Mouse (Mus musculus): Measurements from ENCODE around the gene Sdcbp2. TPM values are rescaled to one million over a fixed set of nuclear protein-coding genes. Genes with fewer than 3 reads are reported as not detected.

Sdcbp2 gene
- polyA plus RNA-seq, 1 experiment from 2014 or later: 0.17 TPM

DNA sequence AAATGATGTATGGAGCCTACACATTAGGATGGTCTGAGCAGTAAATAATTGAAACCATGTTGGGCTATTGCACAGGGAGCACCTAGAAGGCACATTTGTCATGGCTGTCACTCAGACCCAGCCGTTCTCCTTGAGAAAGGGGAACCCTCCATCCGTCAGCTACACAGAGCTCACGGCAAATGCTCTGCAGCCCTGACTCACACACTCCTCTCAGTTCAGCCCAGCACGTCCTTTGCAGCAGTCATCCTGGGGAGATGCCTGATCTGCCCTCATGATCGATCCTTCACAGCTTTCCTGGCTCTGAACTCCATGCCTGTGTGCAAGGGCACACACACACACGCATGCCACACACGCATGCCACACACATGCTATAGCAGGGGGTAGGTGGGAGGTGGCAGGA lies 56.9 kb downstream of the Sdcbp2 start:
- in situ Hi-C loops (cut with MboI; ENCODE audit: low pct_unique_long_range_greater_than_20kb): no loop called here
- POLR2A ChIA-PET: no interaction called here
- no peak for TF ChIP-seq CTCF (IDR thresholded peaks at IDR 0.05)
- H3K27me3 ChIP-seq: peaks cover 29% of the 10 kb centered on the region
- ATAC-seq: no peak
- no peak for DNase-seq (ENCODE audit: low read depth, low spot score)
- CTCF ChIA-PET: no interaction called here

- ChIA-PET CTCF (interaction anchor here (1.0 to 1.7 kb wide), 2 partner anchors 8 to 16 kb away, joined by 3 to 4 read pairs; no protein-coding TSS in a partner anchor), POLR2A (no interaction called here)
- TF ChIP-seq CTCF (IDR thresholded peaks at IDR 0.05): no peak
- peaks cover 38% of the 10 kb centered on the region for H3K27me3 ChIP-seq
- DNase-seq (ENCODE audit: low read depth, low spot score): no peak
- ATAC-seq: no peak
- in situ Hi-C loops (cut with MboI; ENCODE audit: low pct_unique_long_range_greater_than_20kb): no loop called here
These were observed 59.2 kb downstream of the Sdcbp2 start for GRCm38 (mm10) chr2:151631406-151632158.

DNA sequence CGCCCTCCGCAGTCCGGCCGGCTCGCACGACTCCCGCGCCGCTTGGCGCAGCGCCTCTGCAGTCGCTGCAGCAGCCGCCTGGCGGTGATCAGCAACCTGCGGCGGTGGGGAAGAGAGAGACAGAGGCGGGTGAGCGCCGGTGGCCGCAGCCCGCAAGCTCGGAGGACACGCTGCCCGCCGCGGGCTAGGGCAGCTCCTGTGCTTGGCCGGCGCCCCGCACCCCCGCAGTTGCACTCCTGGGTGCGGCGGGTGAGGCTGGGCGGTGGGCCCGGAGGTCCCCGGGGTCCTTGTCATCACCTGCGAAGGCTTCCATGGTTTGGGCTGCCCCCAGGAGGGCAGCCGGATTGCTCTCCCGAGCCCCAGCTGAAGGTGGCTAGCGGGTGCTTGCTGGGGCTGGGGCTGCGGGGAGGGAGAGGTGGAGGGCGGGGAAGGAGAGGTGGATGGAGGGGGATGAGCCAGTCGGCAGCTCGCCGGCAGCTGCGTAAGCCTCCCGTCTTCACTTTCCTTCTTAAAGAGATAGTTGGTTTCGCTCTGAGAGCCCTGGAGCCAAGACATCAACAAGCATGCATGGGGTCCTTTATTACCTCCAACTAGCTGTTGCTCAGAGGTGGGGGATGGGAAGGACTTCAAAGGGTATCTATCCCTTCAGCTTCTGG lies 59.9 kb downstream of the Sdcbp2 start, which contains the start of gene Snph:
Snph (minus strand) TSS at position 435 of the 656 bp plus-strand sequence.
- CTCF ChIA-PET: interaction anchor here (0.7 to 1.0 kb wide), 4 partner anchors 9 to 24 kb away, joined by 3 read pairs; no protein-coding TSS in a partner anchor
- POLR2A ChIA-PET: no interaction called here
- no peak for DNase-seq (ENCODE audit: low read depth, low spot score)

GRCm38 (mm10) chr2:151632982-151633381 lies 60.6 kb downstream of the Sdcbp2 start:
- DNase-seq (ENCODE audit: low read depth, low spot score) (no peak), ATAC-seq (no peak)
- TF ChIP-seq CTCF (IDR thresholded peaks at IDR 0.05): no peak
- in situ Hi-C loops (cut with MboI; ENCODE audit: low pct_unique_long_range_greater_than_20kb): no loop called here
- ChIA-PET POLR2A (no interaction called here), CTCF (interaction anchor here (0.7 to 1.0 kb wide), 4 partner anchors 9 to 25 kb away, joined by 3 read pairs; no protein-coding TSS in a partner anchor)
- H3K27me3 ChIP-seq: peaks cover 37% of the 10 kb centered on the region

More for the DNA sequence above, 59.9 kb downstream of the Sdcbp2 start, which contains the start of gene Snph:
- in situ Hi-C loops (cut with MboI; ENCODE audit: low pct_unique_long_range_greater_than_20kb): no loop called here
- peak; percentile 86 for ATAC-seq
- peak; percentile 78 for TF ChIP-seq CTCF (IDR thresholded peaks at IDR 0.05)
- peaks cover 38% of the 10 kb centered on the region for H3K27me3 ChIP-seq

- ChIA-PET CTCF (no interaction called here), POLR2A (no interaction called here)
- peaks cover 31% of the 10 kb centered on the region for H3K27me3 ChIP-seq
- DNase-seq (ENCODE audit: low read depth, low spot score) (no peak), ATAC-seq (no peak)
- in situ Hi-C loops (cut with MboI; ENCODE audit: low pct_unique_long_range_greater_than_20kb): no loop called here
- no peak for TF ChIP-seq CTCF (IDR thresholded peaks at IDR 0.05)
These were observed 62.5 kb downstream of the Sdcbp2 start for GRCm38 (mm10) chr2:151634903-151635302.

- DNase-seq (ENCODE audit: low read depth, low spot score) (no peak), ATAC-seq (no peak)
- ChIA-PET POLR2A (no interaction called here), CTCF (no interaction called here)
- no peak for TF ChIP-seq CTCF (IDR thresholded peaks at IDR 0.05)
- in situ Hi-C loops (cut with MboI; ENCODE audit: low pct_unique_long_range_greater_than_20kb): no loop called here
- H3K27me3 ChIP-seq: peaks cover 31% of the 10 kb centered on the region
These were observed 63.1 kb downstream of the Sdcbp2 start for GRCm38 (mm10) chr2:151635362-151636014.

DNA sequence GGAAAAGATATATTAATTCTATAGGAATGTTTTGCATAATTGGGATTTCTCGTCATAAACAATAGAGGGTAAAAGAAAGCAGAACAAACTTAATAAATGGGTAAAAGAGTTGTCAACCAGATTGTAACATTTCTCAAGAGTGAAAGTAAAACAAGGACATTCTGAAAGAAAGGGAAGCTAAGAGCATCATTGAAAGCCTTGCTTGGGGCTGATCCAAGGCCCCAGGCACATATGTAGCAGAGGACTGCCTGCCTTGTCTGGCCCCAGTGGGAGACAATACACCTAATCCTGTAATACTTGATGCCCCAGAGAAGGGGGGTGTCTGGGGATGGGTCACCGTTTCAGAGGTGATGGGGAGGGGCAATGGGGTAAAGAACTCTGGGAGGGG lies 63.6 kb downstream of the Sdcbp2 start:
- TF ChIP-seq CTCF (IDR thresholded peaks at IDR 0.05): no peak
- no peak for ATAC-seq
- ChIA-PET CTCF (no interaction called here), POLR2A (no interaction called here)
- no peak for DNase-seq (ENCODE audit: low read depth, low spot score)
- peaks cover 26% of the 10 kb centered on the region for H3K27me3 ChIP-seq
- in situ Hi-C loops (cut with MboI; ENCODE audit: low pct_unique_long_range_greater_than_20kb): no loop called here

Other genes starting within 250 kb of the Sdcbp2 start
- not detected for gene 4921509C19Rik, start 96.5 kb upstream of the Sdcbp2 start, polyA plus RNA-seq (2021)
- 172 TPM for gene Nsfl1c, start 78.4 kb upstream of the Sdcbp2 start, polyA plus RNA-seq (2021)
- gene Fkbp1a, start 30.1 kb upstream of the Sdcbp2 start, polyA plus RNA-seq (2021): 230 TPM
- 0.12 TPM for gene Snph, start 60.0 kb downstream of the Sdcbp2 start, polyA plus RNA-seq (2021)
- not detected for gene Rad21l, start 95.9 kb downstream of the Sdcbp2 start, polyA plus RNA-seq (2021)
- 0.18 TPM for gene Tmem74b, start 129.4 kb downstream of the Sdcbp2 start, polyA plus RNA-seq (2021)
- gene Psmf1, start 171.6 kb downstream of the Sdcbp2 start, polyA plus RNA-seq (2021): 35.1 TPM

Measured in Patski (cell line).